Mouse (Mus musculus) MEL (cell line): Measurements from ENCODE around the gene Slc9a3r1. TPM values are rescaled to one million over a fixed set of nuclear protein-coding genes. Genes with fewer than 3 reads are reported as not detected.
A peak's percentile ranks its signal among the peaks of the same experiment; 100 is the strongest.

Experiments used
- DNase-seq: peaks from one replicate; pipeline ENCODE4 v3.0.0; 2011; ENCODE audit warnings: low read depth, low spot score
- H3K27ac ChIP-seq: 2 replicates; pipeline ENCODE4 v1.5.1; 2012; ENCODE audit warnings: low read depth, mild to moderate bottlenecking, control low read depth, low read length, moderate library complexity; ENCODE audit not compliant: control insufficient read depth
- H3K27me3 ChIP-seq, 2 experiments: fragments of 150-350 bp in 1 of 2; sonication (generic) in 1 of 2; 2 replicates each; pipeline ENCODE4 v1.6.1; 2012; ENCODE audit warnings: low read length in 2 of 2, mild to moderate bottlenecking in 2 of 2, improper control_type of control experiment in 1 of 2, moderate library complexity in 1 of 2; ENCODE audit not compliant: insufficient read depth in 2 of 2, control insufficient read depth in 1 of 2
- H3K36me3 ChIP-seq, 2 experiments: 2 replicates each; pipeline ENCODE4 v1.6.1; 2012 to 2014; ENCODE audit warnings: low read length in 2 of 2, improper control_type of control experiment in 1 of 2, inconsistent platforms in 1 of 2, mild to moderate bottlenecking in 1 of 2; ENCODE audit not compliant: insufficient read depth in 2 of 2, control insufficient read depth in 1 of 2
- H3K4me1 ChIP-seq, 2 experiments: fragments of 150-350 bp in 1 of 2; sonication (generic) in 1 of 2; 2 replicates each; pipeline ENCODE4 v1.6.1; 2012; ENCODE audit warnings: low read length in 2 of 2, improper control_type of control experiment in 1 of 2, mild to moderate bottlenecking in 1 of 2; ENCODE audit not compliant: insufficient read depth in 2 of 2, control insufficient read depth in 1 of 2
- H3K4me3 ChIP-seq, 2 experiments: fragments of 150-350 bp in 1 of 2; sonication (generic) in 1 of 2; 2 replicates each; pipeline ENCODE4 v1.5.1; 2012; ENCODE audit warnings: low read depth in 2 of 2, low read length in 2 of 2, mild to moderate bottlenecking in 2 of 2, moderate library complexity in 2 of 2, control low read depth in 1 of 2, improper control_type of control experiment in 1 of 2; ENCODE audit not compliant: control insufficient read depth in 1 of 2, insufficient read depth in 1 of 2
- H3K79me2 ChIP-seq: 2 replicates; pipeline ENCODE4 v1.6.1; 2012; ENCODE audit warnings: mild to moderate bottlenecking, low read length, moderate library complexity; ENCODE audit not compliant: control insufficient read depth, poor library complexity, insufficient read depth
- H3K9ac ChIP-seq: 2 replicates; pipeline ENCODE4 v1.6.1; 2012; ENCODE audit warnings: low read depth, mild to moderate bottlenecking, control low read depth, low read length, moderate library complexity; ENCODE audit not compliant: control insufficient read depth, poor library complexity, severe bottlenecking
- H3K9me3 ChIP-seq: fragments of 150-350 bp; sonication (generic); replicated peaks from 2 replicates; pipeline ENCODE4 v1.6.1; 2012; ENCODE audit warnings: mild to moderate bottlenecking, low read length, improper control_type of control experiment, moderate library complexity; ENCODE audit not compliant: insufficient read depth
- BHLHE40 ChIP-seq: IDR thresholded peaks from 2 replicates; pipeline ENCODE4 v1.6.1; 2012; ENCODE audit warnings: low read depth, mild to moderate bottlenecking, inconsistent platforms, low read length, improper control_type of control experiment, borderline replicate concordance
- CHD1 ChIP-seq: IDR thresholded peaks from 2 replicates; pipeline ENCODE4 v1.6.1; 2012; ENCODE audit warnings: low read depth, mild to moderate bottlenecking, inconsistent platforms, low read length, improper control_type of control experiment
- CHD2 ChIP-seq: IDR thresholded peaks from 2 replicates; pipeline ENCODE4 v1.6.1; 2011; ENCODE audit warnings: low read length, improper control_type of control experiment
- CTCF ChIP-seq, 3 experiments: IDR thresholded peaks in 2 of 3; conservative IDR thresholded peaks in 1 of 3; 2 replicates each; pipeline ENCODE4 v1.5.1; 2011 to 2012; ENCODE audit warnings: low read length in 3 of 3, low read depth in 2 of 3, mild to moderate bottlenecking in 2 of 3, improper control_type of control experiment in 1 of 3, inconsistent platforms in 1 of 3, mixed read lengths in 1 of 3, moderate library complexity in 1 of 3; ENCODE audit not compliant: control insufficient read depth in 1 of 3, insufficient read depth in 1 of 3, poor library complexity in 1 of 3, severe bottlenecking in 1 of 3
- E2F4 ChIP-seq: IDR thresholded peaks from 2 replicates; pipeline ENCODE4 v1.6.1; 2011; ENCODE audit warnings: low read depth, low read length, improper control_type of control experiment, borderline replicate concordance
- ELF1 ChIP-seq: IDR thresholded peaks from 2 replicates; pipeline ENCODE4 v1.6.1; 2014; ENCODE audit warnings: low read depth, mild to moderate bottlenecking, inconsistent platforms, low read length, improper control_type of control experiment, moderate library complexity
- ETS1 ChIP-seq: IDR thresholded peaks from 2 replicates; pipeline ENCODE4 v1.6.1; 2012; ENCODE audit warnings: low read depth, mild to moderate bottlenecking, inconsistent platforms, low read length, improper control_type of control experiment, moderate library complexity
- GABPA ChIP-seq: IDR thresholded peaks from 2 replicates; pipeline ENCODE4 v1.6.1; 2012; ENCODE audit warnings: low read depth, mild to moderate bottlenecking, inconsistent platforms, low read length, improper control_type of control experiment, moderate library complexity
- GATA1 ChIP-seq: IDR thresholded peaks from 2 replicates; pipeline ENCODE4 v1.6.1; 2011; ENCODE audit warnings: low read depth, low read length, improper control_type of control experiment
- HCFC1 ChIP-seq: IDR thresholded peaks from 2 replicates; pipeline ENCODE4 v1.6.1; 2012; ENCODE audit warnings: low read depth, mild to moderate bottlenecking, inconsistent platforms, low read length, improper control_type of control experiment, moderate library complexity
- JUND ChIP-seq: IDR thresholded peaks from 2 replicates; pipeline ENCODE4 v1.6.1; 2011; ENCODE audit warnings: low read depth, mild to moderate bottlenecking, improper control_type of control experiment, low read length
- KAT2A ChIP-seq: conservative IDR thresholded peaks from 2 replicates; pipeline ENCODE4 v1.6.1; 2012; ENCODE audit warnings: low read depth, low read length, improper control_type of control experiment, inconsistent platforms
- MAFK ChIP-seq: IDR thresholded peaks from 2 replicates; pipeline ENCODE4 v1.6.1; 2011; ENCODE audit warnings: low read depth, mild to moderate bottlenecking, low read length, improper control_type of control experiment, borderline replicate concordance
- MAX ChIP-seq: IDR thresholded peaks from 2 replicates; pipeline ENCODE4 v1.6.1; 2011; ENCODE audit warnings: low read length, improper control_type of control experiment
- MAZ ChIP-seq: IDR thresholded peaks from 2 replicates; pipeline ENCODE4 v1.6.1; 2012; ENCODE audit warnings: low read depth, mild to moderate bottlenecking, inconsistent platforms, low read length, improper control_type of control experiment
- MEF2A ChIP-seq: IDR thresholded peaks from 2 replicates; pipeline ENCODE4 v1.6.1; 2014; ENCODE audit warnings: low read depth, mild to moderate bottlenecking, inconsistent platforms, low read length, improper control_type of control experiment; ENCODE audit not compliant: poor library complexity, insufficient replicate concordance, severe bottlenecking; ENCODE audit errors: extremely low read depth
- MXI1 ChIP-seq: IDR thresholded peaks from 2 replicates; pipeline ENCODE4 v1.6.1; 2011; ENCODE audit warnings: mild to moderate bottlenecking, low read depth, low read length, improper control_type of control experiment
- MYB ChIP-seq: IDR thresholded peaks from 2 replicates; pipeline ENCODE4 v1.6.1; 2011; ENCODE audit warnings: mild to moderate bottlenecking, low read depth, low read length, improper control_type of control experiment
- MYC ChIP-seq: IDR thresholded peaks from 2 replicates; pipeline ENCODE4 v1.6.1; 2011; ENCODE audit warnings: low read depth, mild to moderate bottlenecking, low read length, improper control_type of control experiment, moderate library complexity
- NELFE ChIP-seq: IDR thresholded peaks from 2 replicates; pipeline ENCODE4 v1.6.1; 2011; ENCODE audit warnings: low read depth, low read length, improper control_type of control experiment
- NRF1 ChIP-seq: IDR thresholded peaks from 2 replicates; pipeline ENCODE4 v1.6.1; 2014; ENCODE audit warnings: low read depth, mild to moderate bottlenecking, inconsistent platforms, low read length, improper control_type of control experiment, moderate library complexity; ENCODE audit not compliant: poor library complexity, insufficient read depth, severe bottlenecking
- POLR2A ChIP-seq, 2 experiments: IDR thresholded peaks; 2 replicates each; pipeline ENCODE4 v1.6.1; 2011 to 2012; ENCODE audit warnings: low read length in 2 of 2, mild to moderate bottlenecking in 2 of 2, control low read depth in 1 of 2, improper control_type of control experiment in 1 of 2, low read depth in 1 of 2, moderate library complexity in 1 of 2; ENCODE audit not compliant: control insufficient read depth in 1 of 2, insufficient read depth in 1 of 2, poor library complexity in 1 of 2
- POLR2AphosphoS2 ChIP-seq: IDR thresholded peaks from 2 replicates; pipeline ENCODE4 v1.6.1; 2011; ENCODE audit warnings: low read length, improper control_type of control experiment
- POLR2AphosphoS5 ChIP-seq: IDR thresholded peaks from 2 replicates; pipeline ENCODE4 v1.6.1; 2012; ENCODE audit warnings: low read depth, borderline replicate concordance, mild to moderate bottlenecking, inconsistent platforms, low read length, moderate library complexity, mixed read lengths
- RCOR1 ChIP-seq: IDR thresholded peaks from 2 replicates; pipeline ENCODE4 v1.6.1; 2012; ENCODE audit warnings: low read depth, mild to moderate bottlenecking, inconsistent platforms, low read length, improper control_type of control experiment
- SIN3A ChIP-seq: IDR thresholded peaks from 2 replicates; pipeline ENCODE4 v1.6.1; 2012; ENCODE audit warnings: low read length, improper control_type of control experiment, inconsistent platforms
- TAL1 ChIP-seq: IDR thresholded peaks from 2 replicates; pipeline ENCODE4 v1.6.1; 2012; ENCODE audit warnings: mild to moderate bottlenecking, inconsistent platforms, low read length, moderate library complexity, mixed read lengths
- TBP ChIP-seq: IDR thresholded peaks from 2 replicates; pipeline ENCODE4 v1.8.0; 2011; ENCODE audit warnings: low read depth, low read length, improper control_type of control experiment
- TCF12 ChIP-seq: IDR thresholded peaks from 2 replicates; pipeline ENCODE4 v1.6.1; 2014; ENCODE audit warnings: low read depth, mild to moderate bottlenecking, inconsistent platforms, low read length, improper control_type of control experiment, moderate library complexity
- UBTF ChIP-seq: IDR thresholded peaks from 2 replicates; pipeline ENCODE4 v1.6.1; 2012; ENCODE audit warnings: low read depth, mild to moderate bottlenecking, inconsistent platforms, low read length, improper control_type of control experiment, moderate library complexity, borderline replicate concordance; ENCODE audit not compliant: insufficient read depth
- USF1 ChIP-seq: IDR thresholded peaks from 2 replicates; pipeline ENCODE4 v1.6.1; 2014; ENCODE audit warnings: low read depth, mild to moderate bottlenecking, inconsistent platforms, low read length, improper control_type of control experiment, moderate library complexity
- USF2 ChIP-seq, 2 experiments: IDR thresholded peaks; 2 replicates each; pipeline ENCODE4 v1.6.1; 2011 to 2012; ENCODE audit warnings: improper control_type of control experiment in 2 of 2, low read length in 2 of 2, borderline replicate concordance in 1 of 2, inconsistent platforms in 1 of 2, low read depth in 1 of 2, mild to moderate bottlenecking in 1 of 2; ENCODE audit not compliant: insufficient read depth in 1 of 2
- ZC3H11A ChIP-seq: IDR thresholded peaks from 2 replicates; pipeline ENCODE4 v1.6.1; 2012; ENCODE audit warnings: low read depth, mild to moderate bottlenecking, inconsistent platforms, low read length, improper control_type of control experiment
- ZKSCAN1 ChIP-seq: IDR thresholded peaks from 2 replicates; pipeline ENCODE4 v1.6.1; 2012; ENCODE audit warnings: low read depth, mild to moderate bottlenecking, inconsistent platforms, low read length, improper control_type of control experiment, moderate library complexity
- ZMIZ1 ChIP-seq: IDR thresholded peaks from 2 replicates; pipeline ENCODE4 v1.6.1; 2012; ENCODE audit warnings: low read depth, mild to moderate bottlenecking, inconsistent platforms, low read length, improper control_type of control experiment, moderate library complexity
- ZNF384 ChIP-seq: IDR thresholded peaks from 2 replicates; pipeline ENCODE4 v1.6.1; 2012; ENCODE audit warnings: low read depth, mild to moderate bottlenecking, inconsistent platforms, low read length, improper control_type of control experiment
- polyA plus RNA-seq, 2 experiments: library from polyadenylated mRNA; stranded (reverse) in 1 of 2; unstranded in 1 of 2; fragments of >175 nt in 1 of 2; fragments of >200 nt in 1 of 2; gene quantifications; 2 replicates each; pipeline versions ENCODE4 v1.2.1 to v1.2.4; 2012; ENCODE audit warnings: low replicate concordance in 2 of 2, low read depth in 1 of 2; ENCODE audit not compliant: insufficient read length in 2 of 2, insufficient read depth in 1 of 2, missing spikeins in 1 of 2
- total RNA-seq: library from RNA; depleted of rRNA; stranded (reverse); fragments of 300-350 nt; gene quantifications from 2 replicates; pipeline ENCODE4 v1.2.3, GENCODE M21; 2012

Gene Slc9a3r1
- total and polyA plus RNA-seq, 3 experiments, result 112 to 127 TPM; not detected in 1

- peak within 1 kb of the TSS; percentile 87 for H3K9ac ChIP-seq
- TF ChIP-seq E2F4, result no peak
- peak; percentile 97 for TF ChIP-seq MAZ
- TF ChIP-seq RCOR1, result no peak; the same call in 1 of the 2 replicates
- 0 out of 2 replicates have a peak, but pooled peaks have one; percentile 32 for TF ChIP-seq BHLHE40
- TF ChIP-seq MYC, result peak; percentile 48; the same call in 1 of the 2 replicates
- peak; percentile 41; the same call in 1 of the 2 replicates for TF ChIP-seq CHD2
- peak; percentile 95 for TF ChIP-seq KAT2A
- TF ChIP-seq MAX, result peak; percentile 82
- TF ChIP-seq POLR2AphosphoS5, result no peak
- TF ChIP-seq MYB, result peak; percentile 34; the same call in 1 of the 2 replicates
- TF ChIP-seq ZNF384, result peak; percentile 21; the same call in 1 of the 2 replicates
- TF ChIP-seq GABPA, result peak; percentile 49
- peak; percentile 99 for TF ChIP-seq SIN3A
- peak; percentile 97 for TF ChIP-seq MXI1
- peak; percentile 83 for TF ChIP-seq ZMIZ1
- peak; percentile 77; the same call in 1 of the 2 replicates for TF ChIP-seq MEF2A
- TF ChIP-seq GATA1, result no peak
- peak; percentile 31; the same call in 1 of the 2 replicates for TF ChIP-seq MAFK
- TF ChIP-seq ETS1, result peak; percentile 54; the same call in 1 of the 2 replicates
- peak; percentile 39; the same call in 1 of the 2 replicates for TF ChIP-seq ZKSCAN1
- peak; percentile 80 to 89 for TF ChIP-seq POLR2A (IDR thresholded peaks at IDR 0.05; ENCODE audit: control insufficient read depth in 1 of 2, insufficient read depth in 1 of 2, low read depth in 1 of 2, low read length in 2 of 2, poor library complexity in 1 of 2)
- TF ChIP-seq TBP, result peak; percentile 58; the same call in 1 of the 2 replicates
- TF ChIP-seq USF2 (IDR thresholded peaks at IDR 0.05; ENCODE audit: borderline replicate concordance in 1 of 2, insufficient read depth in 1 of 2, low read depth in 1 of 2, low read length in 2 of 2), result 0 out of 4 replicates have a peak, but pooled peaks of 1 of the 2 experiments have one; percentile 21
- peak; percentile 89 for TF ChIP-seq NELFE
- TF ChIP-seq CTCF (IDR thresholded peaks at IDR 0.05 in 2 of 3, conservative IDR thresholded peaks at IDR 0.05 in 1 of 3; ENCODE audit: control insufficient read depth in 1 of 3, insufficient read depth in 1 of 3, low read depth in 2 of 3, low read length in 3 of 3, poor library complexity in 1 of 3, severe bottlenecking in 1 of 3), result no peak
- 0 out of 2 replicates have a peak, but pooled peaks have one; percentile 72 for TF ChIP-seq UBTF
- TF ChIP-seq TCF12, result peak; percentile 69
- TF ChIP-seq POLR2AphosphoS2, result peak; percentile 88
- 0 out of 2 replicates have a peak, but pooled peaks have one; percentile 14 for TF ChIP-seq ZC3H11A
- TF ChIP-seq HCFC1, result peak; percentile 99
- no peak for TF ChIP-seq TAL1
- TF ChIP-seq ELF1, result peak; percentile 100
- TF ChIP-seq USF1, result peak; percentile 70
- peak; percentile 87; the same call in 1 of the 2 replicates for TF ChIP-seq CHD1
- no peak for TF ChIP-seq JUND
- peak; percentile 98 for TF ChIP-seq NRF1
Measured at GRCm38 (mm10) chr11:115187224-115187639, 24.1 kb downstream of the Slc9a3r1 start, which contains the start of gene Tmem104. Gene Tmem104, plus strand, starts transcription at chr11:115187487.

More at GRCm38 (mm10) chr11:115187224-115187639, 24.1 kb downstream of the Slc9a3r1 start, which contains the start of gene Tmem104:
- H3K36me3 ChIP-seq, result peaks cover 6 to 46% of the 10 kb centered on the region in 2 experiments
- no peaks in the 10 kb centered on the region for H3K27me3 ChIP-seq
- H3K4me3 ChIP-seq, result peak within 1 kb of the TSS; percentile 93 to 97
- H3K9me3 ChIP-seq, result no peaks in the 10 kb centered on the region
- H3K4me1 ChIP-seq, result peaks cover 18 to 38% of the 10 kb centered on the region in 2 experiments
- DNase-seq, result peak; percentile 100
- peaks cover 31% of the 10 kb centered on the region for H3K79me2 ChIP-seq
- H3K27ac ChIP-seq, result peak within 1 kb of the TSS; percentile 84
